Mouse (Mus musculus) embryonic facial prominence, embryonic 12.5 days (tissue): Measurements from ENCODE around the gene Clec9a. TPM values are rescaled to one million over a fixed set of nuclear protein-coding genes. Genes with fewer than 3 reads are reported as not detected.
A peak's percentile ranks its signal among the peaks of the same experiment; 100 is the strongest.

Experiments
- ATAC-seq: fragments of 200-750 bp; cut with Nextera tagmentation; 2 replicates; pipeline ENCODE4 v1.8.0; 2017; ENCODE audit not compliant: insufficient number of reproducible peaks, insufficient read depth, low FRiP score, low TSS enrichment
- H3K27ac ChIP-seq: fragments of 300-500 bp; sonication (generic); 2 replicates; pipeline ENCODE4 v1.5.1; 2016; ENCODE audit warnings: mild to moderate bottlenecking
- H3K27me3 ChIP-seq: fragments of 300-500 bp; sonication (generic); 2 replicates; pipeline ENCODE4 v1.6.1; 2016; ENCODE audit warnings: mild to moderate bottlenecking, moderate library complexity
- H3K36me3 ChIP-seq: fragments of 300-500 bp; sonication (generic); 2 replicates; pipeline ENCODE4 v1.6.1; 2016; ENCODE audit warnings: mild to moderate bottlenecking
- H3K4me1 ChIP-seq: fragments of 300-500 bp; sonication (generic); 2 replicates; pipeline ENCODE4 v1.6.1; 2016
- H3K4me2 ChIP-seq: fragments of 300-500 bp; sonication (generic); replicated peaks from 2 replicates; pipeline ENCODE4 v1.6.1; 2016; ENCODE audit warnings: mild to moderate bottlenecking, moderate library complexity
- H3K4me3 ChIP-seq: fragments of 300-500 bp; sonication (generic); 2 replicates; pipeline ENCODE4 v1.5.1; 2016; ENCODE audit warnings: mild to moderate bottlenecking
- H3K9ac ChIP-seq: fragments of 300-500 bp; sonication (generic); 2 replicates; pipeline ENCODE4 v1.6.1; 2016; ENCODE audit warnings: mild to moderate bottlenecking, moderate library complexity
- H3K9me3 ChIP-seq: fragments of 300-500 bp; sonication (generic); 2 replicates; pipeline ENCODE4 v1.6.1; 2016; ENCODE audit warnings: mild to moderate bottlenecking, moderate library complexity
- WGBS: fragments of 180-500 bp; shearing (Covaris S2); methylation state at CpG from one replicate; pipeline ENCODE4 v1.1.7; 2016; 5-methylcytosine and 5-hydroxymethylcytosine counted together
- polyA plus RNA-seq: library from polyadenylated mRNA; unstranded; fragments of >200 nt; fragmentation: Nextera tagmentation; extraction: Ambion mirVana; gene quantifications from 2 replicates; pipeline ENCODE4 v1.2.1, GENCODE M21; 2016

Clec9a gene
- polyA plus RNA-seq, 1 experiment from 2014 or later = 0.14 TPM

- no peak for ATAC-seq
- WGBS = 68% methylated on average over 6 of the region's 6 CpGs
- no peak overlapping the region for H3K9ac ChIP-seq
- H3K9me3 ChIP-seq = no peaks in the 10 kb centered on the region
- H3K36me3 ChIP-seq = no peaks in the 10 kb centered on the region
- no peak overlapping the region for H3K4me2 ChIP-seq
- H3K27me3 ChIP-seq = no peaks in the 10 kb centered on the region
- H3K4me3 ChIP-seq = no peak overlapping the region
- H3K27ac ChIP-seq = no peak overlapping the region
- H3K4me1 ChIP-seq = no peaks in the 10 kb centered on the region
These were observed 14.9 kb upstream of the Clec9a start for GRCm38 (mm10) chr6:129393732-129394131.

- no peak for ATAC-seq
- Histone ChIP-seq H3K4me2 (no peak within 1 kb of the TSS), H3K9ac (no peak within 1 kb of the TSS), H3K4me3 (no peak within 1 kb of the TSS), H3K36me3 (no peaks in the 10 kb centered on the region), H3K27me3 (no peaks in the 10 kb centered on the region), H3K4me1 (no peaks in the 10 kb centered on the region), H3K27ac (no peak within 1 kb of the TSS), H3K9me3 (no peaks in the 10 kb centered on the region)
- 76% methylated on average over 8 of the region's 8 CpGs for WGBS
These were observed 11.7 kb upstream of the Clec9a start, which contains the start of gene Clec1b for GRCm38 (mm10) chr6:129396997-129397396. TSS of gene Clec1b (plus strand) at chr6:129397297.

- no peak overlapping the region for H3K9ac ChIP-seq
- no peaks in the 10 kb centered on the region for H3K36me3 ChIP-seq
- H3K27me3 ChIP-seq = no peaks in the 10 kb centered on the region
- no peak overlapping the region for H3K27ac ChIP-seq
- H3K4me1 ChIP-seq = no peaks in the 10 kb centered on the region
- 63% methylated on average over 6 of the region's 6 CpGs for WGBS
- H3K9me3 ChIP-seq = no peaks in the 10 kb centered on the region
- ATAC-seq = no peak
- H3K4me2 ChIP-seq = no peak overlapping the region
- H3K4me3 ChIP-seq = no peak overlapping the region
These were observed 8.7 kb upstream of the Clec9a start for GRCm38 (mm10) chr6:129399945-129400344.

GRCm38 (mm10) chr6:129402404-129402803 lies 6.3 kb upstream of the Clec9a start:
- Histone ChIP-seq H3K36me3 (no peaks in the 10 kb centered on the region), H3K27ac (no peak overlapping the region), H3K9me3 (no peaks in the 10 kb centered on the region), H3K4me1 (no peaks in the 10 kb centered on the region), H3K4me2 (no peak overlapping the region), H3K9ac (no peak overlapping the region), H3K27me3 (no peaks in the 10 kb centered on the region), H3K4me3 (no peak overlapping the region)
- WGBS = 90% methylated on average over 2 of the region's 2 CpGs
- ATAC-seq = no peak

GRCm38 (mm10) chr6:129403391-129403790 lies 5.3 kb upstream of the Clec9a start:
- Histone ChIP-seq H3K9ac (no peak overlapping the region), H3K4me1 (no peaks in the 10 kb centered on the region), H3K9me3 (no peaks in the 10 kb centered on the region), H3K27ac (no peak overlapping the region), H3K4me3 (no peak overlapping the region), H3K36me3 (no peaks in the 10 kb centered on the region), H3K4me2 (no peak overlapping the region), H3K27me3 (no peaks in the 10 kb centered on the region)
- WGBS = 82% methylated on average over 6 of the region's 6 CpGs
- no peak for ATAC-seq

- no peaks in the 10 kb centered on the region for H3K36me3 ChIP-seq
- ATAC-seq = no peak
- no peak overlapping the region for H3K27ac ChIP-seq
- H3K9me3 ChIP-seq = no peaks in the 10 kb centered on the region
- H3K4me1 ChIP-seq = no peaks in the 10 kb centered on the region
- no peak overlapping the region for H3K4me3 ChIP-seq
- no peak overlapping the region for H3K4me2 ChIP-seq
- no peak overlapping the region for H3K9ac ChIP-seq
- H3K27me3 ChIP-seq = no peaks in the 10 kb centered on the region
These were observed 2.7 kb upstream of the Clec9a start for GRCm38 (mm10) chr6:129405999-129406398.

DNA sequence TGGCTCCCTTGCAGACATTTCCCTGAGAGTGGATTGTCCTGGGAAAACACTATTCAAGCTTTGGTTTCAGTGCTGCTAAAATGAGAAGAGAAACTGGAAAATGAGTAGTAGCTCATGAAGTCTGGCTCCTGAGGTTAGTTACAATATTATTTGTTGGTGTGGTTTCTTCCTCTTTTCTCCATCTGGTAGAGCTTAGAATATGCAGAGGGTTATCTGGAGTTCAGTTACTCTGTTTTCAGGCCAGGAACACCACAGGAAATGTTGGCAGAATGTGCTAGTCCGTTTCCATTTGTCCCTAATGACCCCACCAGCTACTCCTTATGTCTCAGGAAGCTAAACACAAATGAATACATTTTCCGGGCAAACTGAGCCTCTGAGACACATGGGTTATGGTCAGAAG lies 1.3 kb upstream of the Clec9a start:
- H3K4me2 ChIP-seq = no peak overlapping the region
- no peaks in the 10 kb centered on the region for H3K27me3 ChIP-seq
- no peak overlapping the region for H3K27ac ChIP-seq
- no peak for ATAC-seq
- H3K9ac ChIP-seq = no peak overlapping the region
- no peaks in the 10 kb centered on the region for H3K9me3 ChIP-seq
- no peaks in the 10 kb centered on the region for H3K4me1 ChIP-seq
- WGBS = 61% methylated on average over 2 of the region's 2 CpGs
- H3K4me3 ChIP-seq = no peak overlapping the region
- no peaks in the 10 kb centered on the region for H3K36me3 ChIP-seq

- H3K27ac ChIP-seq = no peak overlapping the region
- H3K9me3 ChIP-seq = no peaks in the 10 kb centered on the region
- no peaks in the 10 kb centered on the region for H3K27me3 ChIP-seq
- H3K36me3 ChIP-seq = no peaks in the 10 kb centered on the region
- no peak overlapping the region for H3K9ac ChIP-seq
- H3K4me1 ChIP-seq = no peaks in the 10 kb centered on the region
- no peak overlapping the region for H3K4me3 ChIP-seq
- H3K4me2 ChIP-seq = no peak overlapping the region
- no peak for ATAC-seq
- 82% methylated on average over 1 of the region's 1 CpGs for WGBS
These were observed 5.5 kb downstream of the Clec9a start for GRCm38 (mm10) chr6:129414177-129414576.

GRCm38 (mm10) chr6:129422311-129422710 lies 13.6 kb downstream of the Clec9a start:
- Histone ChIP-seq H3K9me3 (no peaks in the 10 kb centered on the region), H3K4me2 (no peak overlapping the region), H3K4me3 (no peak overlapping the region), H3K9ac (no peak overlapping the region), H3K27ac (no peak overlapping the region), H3K36me3 (no peaks in the 10 kb centered on the region), H3K4me1 (peaks cover 5% of the 10 kb centered on the region), H3K27me3 (no peaks in the 10 kb centered on the region)
- no peak for ATAC-seq
- WGBS = 88% methylated on average over 3 of the region's 3 CpGs

DNA sequence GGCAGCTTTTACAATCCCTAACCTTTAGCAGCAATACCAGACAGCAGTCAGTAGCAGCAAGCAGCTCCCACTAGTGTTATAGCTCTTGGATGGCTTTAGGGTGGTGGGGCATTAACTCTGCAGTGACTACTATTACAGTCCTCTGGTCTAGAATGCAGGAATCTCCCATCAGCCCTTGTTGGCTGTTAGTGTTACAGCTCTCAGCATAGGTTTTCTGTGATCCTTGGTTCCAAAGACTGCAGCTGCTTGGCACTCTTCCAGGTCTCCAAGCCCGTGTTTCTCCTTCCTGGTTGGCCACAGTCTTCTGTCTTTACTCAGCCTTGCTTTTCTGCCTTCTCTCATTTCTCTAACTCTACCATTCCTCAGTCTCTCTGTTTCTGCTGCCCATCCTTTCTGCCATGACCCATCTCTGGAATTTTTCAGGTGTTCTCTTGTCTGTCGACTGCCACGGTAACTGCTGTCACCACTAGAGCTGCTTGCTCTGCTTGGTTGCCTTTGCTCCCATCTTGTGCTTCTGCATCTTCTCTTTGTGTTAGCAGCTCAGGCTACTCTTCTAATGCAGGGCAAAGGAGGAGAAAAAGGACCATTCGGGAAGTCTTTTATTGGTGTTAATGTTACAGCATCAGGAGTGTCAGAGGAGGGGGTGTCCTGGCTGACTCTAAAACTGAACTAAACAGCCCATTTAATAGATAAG lies 14.5 kb downstream of the Clec9a start:
- H3K4me2 ChIP-seq = no peak overlapping the region
- H3K4me3 ChIP-seq = no peak overlapping the region
- H3K27ac ChIP-seq = peak overlapping the region; percentile 46; the same call in 1 of the 2 replicates
- no peaks in the 10 kb centered on the region for H3K27me3 ChIP-seq
- H3K9ac ChIP-seq = no peak overlapping the region
- 61% methylated on average over 4 of the region's 4 CpGs for WGBS
- 0 out of 2 replicates have a peak, but pooled peaks have one; percentile 52 for ATAC-seq
- no peaks in the 10 kb centered on the region for H3K36me3 ChIP-seq
- H3K4me1 ChIP-seq = peaks cover 5% of the 10 kb centered on the region
- H3K9me3 ChIP-seq = no peaks in the 10 kb centered on the region

GRCm38 (mm10) chr6:129423734-129424072 lies 15.0 kb downstream of the Clec9a start:
- H3K4me3 ChIP-seq = no peak overlapping the region
- no peaks in the 10 kb centered on the region for H3K27me3 ChIP-seq
- no peak overlapping the region for H3K9ac ChIP-seq
- 8% methylated on average over 1 of the region's 1 CpGs for WGBS
- H3K36me3 ChIP-seq = no peaks in the 10 kb centered on the region
- no peaks in the 10 kb centered on the region for H3K9me3 ChIP-seq
- no peak overlapping the region for H3K4me2 ChIP-seq
- peaks cover 5% of the 10 kb centered on the region for H3K4me1 ChIP-seq
- no peak overlapping the region for H3K27ac ChIP-seq
- ATAC-seq = peak; percentile 41; the same call in 1 of the 2 replicates

DNA sequence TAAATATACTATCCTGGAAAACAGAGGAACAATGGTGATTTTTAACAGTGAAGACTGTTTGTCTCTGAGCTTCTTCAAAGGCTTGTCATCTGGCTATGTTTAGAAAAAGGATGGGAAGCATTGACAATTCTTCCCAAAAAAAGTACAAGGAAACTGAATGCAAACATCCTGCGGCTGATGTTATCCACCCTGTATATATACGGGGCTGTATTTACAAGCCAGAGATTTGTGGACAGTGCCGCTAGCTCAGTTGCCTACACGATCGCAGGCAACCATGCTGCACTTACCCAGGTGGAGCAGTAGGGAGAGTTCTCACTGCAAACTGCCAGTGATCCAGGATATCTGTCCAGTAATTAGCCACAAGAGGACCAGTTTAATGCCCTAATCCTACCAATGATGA lies 16.6 kb downstream of the Clec9a start:
- 66% methylated on average over 5 of the region's 5 CpGs for WGBS
- H3K27ac ChIP-seq = no peak overlapping the region
- H3K4me1 ChIP-seq = peaks cover 5% of the 10 kb centered on the region
- no peak for ATAC-seq
- H3K4me2 ChIP-seq = no peak overlapping the region
- H3K9me3 ChIP-seq = no peaks in the 10 kb centered on the region
- no peak overlapping the region for H3K4me3 ChIP-seq
- H3K27me3 ChIP-seq = no peaks in the 10 kb centered on the region
- H3K9ac ChIP-seq = no peak overlapping the region
- H3K36me3 ChIP-seq = no peaks in the 10 kb centered on the region
